Mouse (Mus musculus): ENCODE measurements around the gene Nrtn. TPM values are rescaled to one million over a fixed set of nuclear protein-coding genes. Genes with fewer than 3 reads are reported as not detected.

Gene Nrtn
- polyA plus RNA-seq, 1 experiment from 2014 or later: 2.6 TPM

GRCm38 (mm10) chr17:56715360-56715759, 42.0 kb downstream of the Nrtn start:
- Histone ChIP-seq H3K9ac (peak overlapping the region; percentile 80; the same call in 1 of the 2 replicates), H3K4me3 (peak overlapping the region; percentile 63)
- 67% methylated on average over 11 of the region's 11 CpGs for WGBS

GRCm38 (mm10) chr17:56709708-56710107, 47.6 kb downstream of the Nrtn start:
- H3K9ac ChIP-seq: no peak overlapping the region
- no peaks in the 10 kb centered on the region for H3K9me3 ChIP-seq
- H3K4me2 ChIP-seq: no peak overlapping the region
- no peak for ATAC-seq (ENCODE audit: low FRiP score, low read depth)
- no peaks in the 10 kb centered on the region for H3K4me1 ChIP-seq (replicated peaks)
- 92% methylated on average over 3 of the region's 3 CpGs for WGBS
- H3K27ac ChIP-seq (replicated peaks): no peak overlapping the region
- no peaks in the 10 kb centered on the region for H3K27me3 ChIP-seq
- H3K4me3 ChIP-seq: no peak overlapping the region
- peaks cover 74% of the 10 kb centered on the region for H3K36me3 ChIP-seq

More at GRCm38 (mm10) chr17:56715360-56715759, 42.0 kb downstream of the Nrtn start:
- peak overlapping the region; percentile 63 for H3K4me2 ChIP-seq
- peaks cover 36% of the 10 kb centered on the region for H3K4me1 ChIP-seq (replicated peaks)
- no peak overlapping the region; the same call in 1 of the 2 replicates for H3K27ac ChIP-seq (replicated peaks)
- no peaks in the 10 kb centered on the region for H3K9me3 ChIP-seq
- no peak for ATAC-seq (ENCODE audit: low FRiP score, low read depth)
- peaks cover 17% of the 10 kb centered on the region for H3K36me3 ChIP-seq
- no peaks in the 10 kb centered on the region for H3K27me3 ChIP-seq

GRCm38 (mm10) chr17:56708692-56709091, 48.6 kb downstream of the Nrtn start:
- no peaks in the 10 kb centered on the region for H3K4me1 ChIP-seq (replicated peaks)
- peaks cover 83% of the 10 kb centered on the region for H3K36me3 ChIP-seq
- no peak overlapping the region for H3K4me2 ChIP-seq
- no peak overlapping the region for H3K27ac ChIP-seq (replicated peaks)
- no peaks in the 10 kb centered on the region for H3K27me3 ChIP-seq
- WGBS: 70% methylated on average over 4 of the region's 4 CpGs
- no peak overlapping the region for H3K9ac ChIP-seq
- H3K9me3 ChIP-seq: no peaks in the 10 kb centered on the region
- ATAC-seq (ENCODE audit: low FRiP score, low read depth): no peak
- no peak overlapping the region for H3K4me3 ChIP-seq

- H3K4me3 ChIP-seq: no peak overlapping the region
- peaks cover 96% of the 10 kb centered on the region for H3K36me3 ChIP-seq
- H3K27ac ChIP-seq (replicated peaks): no peak overlapping the region
- no peaks in the 10 kb centered on the region for H3K9me3 ChIP-seq
- H3K4me2 ChIP-seq: no peak overlapping the region
- no peaks in the 10 kb centered on the region for H3K4me1 ChIP-seq (replicated peaks)
- 97% methylated on average over 1 of the region's 1 CpGs for WGBS
- H3K9ac ChIP-seq: no peak overlapping the region
- no peaks in the 10 kb centered on the region for H3K27me3 ChIP-seq
- no peak for ATAC-seq (ENCODE audit: low FRiP score, low read depth)
Observed at GRCm38 (mm10) chr17:56706515-56706914, 50.8 kb downstream of the Nrtn start.

GRCm38 (mm10) chr17:56703038-56703437, 54.3 kb downstream of the Nrtn start:
- 89% methylated on average over 4 of the region's 4 CpGs for WGBS
- H3K9ac ChIP-seq: no peak overlapping the region

More at GRCm38 (mm10) chr17:56703038-56703437, 54.3 kb downstream of the Nrtn start:
- ATAC-seq (ENCODE audit: low FRiP score, low read depth): no peak
- H3K4me2 ChIP-seq: no peak overlapping the region
- H3K36me3 ChIP-seq: peaks cover 86% of the 10 kb centered on the region
- no peaks in the 10 kb centered on the region for H3K27me3 ChIP-seq
- H3K4me3 ChIP-seq: no peak overlapping the region
- no peaks in the 10 kb centered on the region for H3K4me1 ChIP-seq (replicated peaks)
- H3K9me3 ChIP-seq: no peaks in the 10 kb centered on the region
- H3K27ac ChIP-seq (replicated peaks): no peak overlapping the region

Other genes starting within 250 kb of the Nrtn start
- 0.17 TPM in 1 of 2 replicates, not detected in the other for gene Znrf4, start 245.1 kb downstream of the Nrtn start, polyA plus RNA-seq (2015; fragmentation: Nextera tagmentation; extraction: Ambion mirVana)
- gene Gm20219, start 203.1 kb downstream of the Nrtn start, polyA plus RNA-seq (2015; fragmentation: Nextera tagmentation; extraction: Ambion mirVana): 0.46 and 1.3 TPM in 2 replicates
- gene Safb2, start 172.9 kb downstream of the Nrtn start, polyA plus RNA-seq (2015; fragmentation: Nextera tagmentation; extraction: Ambion mirVana): 71.4 and 81.2 TPM in 2 replicates
- 105 and 116 TPM in 2 replicates for gene Safb, start 172.7 kb downstream of the Nrtn start, polyA plus RNA-seq (2015; fragmentation: Nextera tagmentation; extraction: Ambion mirVana)
- gene 2410015M20Rik, start 147.8 kb downstream of the Nrtn start, polyA plus RNA-seq (2015; fragmentation: Nextera tagmentation; extraction: Ambion mirVana): 180 and 193 TPM in 2 replicates
- gene Rpl36, start 144.1 kb downstream of the Nrtn start, polyA plus RNA-seq (2015; fragmentation: Nextera tagmentation; extraction: Ambion mirVana): 939 and 1,057 TPM in 2 replicates
- gene Lonp1, start 130.6 kb downstream of the Nrtn start, polyA plus RNA-seq (2015; fragmentation: Nextera tagmentation; extraction: Ambion mirVana): 44.2 and 49.2 TPM in 2 replicates
- 1.2 and 1.7 TPM in 2 replicates for gene Catsperd, start 129.4 kb downstream of the Nrtn start, polyA plus RNA-seq (2015; fragmentation: Nextera tagmentation; extraction: Ambion mirVana)
- gene Ranbp3, start 84.2 kb downstream of the Nrtn start, polyA plus RNA-seq (2015; fragmentation: Nextera tagmentation; extraction: Ambion mirVana): 103 and 107 TPM in 2 replicates
- gene Ndufa11, start 39.8 kb downstream of the Nrtn start, polyA plus RNA-seq (2015; fragmentation: Nextera tagmentation; extraction: Ambion mirVana): 579 and 588 TPM in 2 replicates
- gene Vmac, start 39.5 kb downstream of the Nrtn start, polyA plus RNA-seq (2015; fragmentation: Nextera tagmentation; extraction: Ambion mirVana): 15.2 and 16.7 TPM in 2 replicates
- gene Dus3l, start 7.2 kb upstream of the Nrtn start, polyA plus RNA-seq (2015; fragmentation: Nextera tagmentation; extraction: Ambion mirVana): 89.7 and 96.9 TPM in 2 replicates
- 0.54 and 1.0 TPM in 2 replicates for gene Prr22, start 12.7 kb upstream of the Nrtn start, polyA plus RNA-seq (2015; fragmentation: Nextera tagmentation; extraction: Ambion mirVana)
- 4.8 and 6.7 TPM in 2 replicates for gene Rfx2, start 73.5 kb upstream of the Nrtn start, polyA plus RNA-seq (2015; fragmentation: Nextera tagmentation; extraction: Ambion mirVana)
- not detected in 2 replicates for gene Acsbg2, start 116.9 kb upstream of the Nrtn start, polyA plus RNA-seq (2015; fragmentation: Nextera tagmentation; extraction: Ambion mirVana)
- gene 1700061G19Rik, start 117.9 kb upstream of the Nrtn start, polyA plus RNA-seq (2015; fragmentation: Nextera tagmentation; extraction: Ambion mirVana): 0.43 and 0.61 TPM in 2 replicates
- 89.1 and 93.3 TPM in 2 replicates for gene Mllt1, start 177.9 kb upstream of the Nrtn start, polyA plus RNA-seq (2015; fragmentation: Nextera tagmentation; extraction: Ambion mirVana)
- not detected in 2 replicates for gene Acer1, start 224.6 kb upstream of the Nrtn start, polyA plus RNA-seq (2015; fragmentation: Nextera tagmentation; extraction: Ambion mirVana)
- gene Clpp, start 232.8 kb upstream of the Nrtn start, polyA plus RNA-seq (2015; fragmentation: Nextera tagmentation; extraction: Ambion mirVana): 166 and 168 TPM in 2 replicates
- 54.7 and 55.8 TPM in 2 replicates for gene Alkbh7, start 239.8 kb upstream of the Nrtn start, polyA plus RNA-seq (2015; fragmentation: Nextera tagmentation; extraction: Ambion mirVana)
- 0.51 and 0.61 TPM in 2 replicates for gene Pspn, start 242.5 kb upstream of the Nrtn start, polyA plus RNA-seq (2015; fragmentation: Nextera tagmentation; extraction: Ambion mirVana)